29 mouse cellular contexts compared by ENCODE assay signal in genomic region chr2:28171962-28172361, GRCm38 (mm10).
"Had no signal": no experiment of that assay in that cellular context is flagged by ENCODE, and none has a peak within 500 bp of the region (broad histone marks: within the 10 kb centered on the region; RNA-seq: fewer than 3 reads in every experiment).

No protein-coding gene starts in this region.

- H3K4me3 ChIP-seq: left cerebral cortex, adult 2 months; limb, embryonic 10.5 days; limb, embryonic 12.5 days; limb, embryonic 13.5 days; limb, embryonic 15.5 days; liver, embryonic 12.5 days; liver, embryonic 13.5 days; liver, embryonic 15.5 days; lung, embryonic 15.5 days; megakaryocyte, embryonic 14.5 days; midbrain, embryonic 12.5 days; midbrain, embryonic 13.5 days; midbrain, embryonic 15.5 days had no signal

- H3K4me1 ChIP-seq: limb, embryonic 10.5 days; limb, embryonic 12.5 days; limb, embryonic 13.5 days; limb, embryonic 15.5 days; liver, embryonic 12.5 days; liver, embryonic 13.5 days; liver, embryonic 15.5 days; midbrain, embryonic 12.5 days had no signal

- H3K9me3 ChIP-seq: limb, embryonic 10.5 days; limb, embryonic 12.5 days; limb, embryonic 15.5 days; liver, embryonic 12.5 days; liver, embryonic 13.5 days; liver, embryonic 15.5 days; lung, embryonic 15.5 days; midbrain, embryonic 12.5 days; midbrain, embryonic 13.5 days; midbrain, embryonic 15.5 days had no signal

- H3K36me3 ChIP-seq: limb, embryonic 10.5 days; limb, embryonic 12.5 days; limb, embryonic 13.5 days; limb, embryonic 15.5 days; liver, embryonic 12.5 days; liver, embryonic 13.5 days; liver, embryonic 15.5 days; lung, embryonic 15.5 days; midbrain, embryonic 12.5 days; midbrain, embryonic 13.5 days; midbrain, embryonic 15.5 days had no signal

- H3K27ac ChIP-seq: left cerebral cortex, adult 2 months; limb, embryonic 10.5 days; limb, embryonic 12.5 days; limb, embryonic 13.5 days; limb, embryonic 15.5 days; liver, embryonic 12.5 days; liver, embryonic 13.5 days; liver, embryonic 14.5 days; liver, embryonic 15.5 days; lung, embryonic 15.5 days; macrophage; midbrain, embryonic 12.5 days; midbrain, embryonic 13.5 days; midbrain, embryonic 15.5 days had no signal

- H3K27me3 ChIP-seq: limb, embryonic 13.5 days; limb, embryonic 15.5 days; lung, embryonic 15.5 days; midbrain, embryonic 12.5 days; midbrain, embryonic 13.5 days; midbrain, embryonic 15.5 days had no signal

- H3K9ac ChIP-seq: limb, embryonic 12.5 days; limb, embryonic 13.5 days; limb, embryonic 15.5 days; liver, embryonic 12.5 days; liver, embryonic 13.5 days; liver, embryonic 14.5 days; liver, embryonic 15.5 days; liver, postnatal 0 days; lung, embryonic 14.5 days; lung, embryonic 15.5 days; midbrain, embryonic 12.5 days; midbrain, embryonic 13.5 days; midbrain, embryonic 15.5 days had no signal

- ATAC-seq: liver, embryonic 12.5 days; liver, postnatal 0 days; lung, postnatal 0 days; midbrain, embryonic 13.5 days; midbrain, embryonic 15.5 days; midbrain, embryonic 16.5 days had no signal

- H3K4me2 ChIP-seq: limb, embryonic 12.5 days; limb, embryonic 13.5 days; limb, embryonic 15.5 days; liver, embryonic 11.5 days; liver, embryonic 12.5 days; liver, embryonic 13.5 days; liver, embryonic 15.5 days; lung, embryonic 14.5 days; lung, embryonic 15.5 days; midbrain, embryonic 12.5 days; midbrain, embryonic 13.5 days; midbrain, embryonic 15.5 days had no signal

- DNase-seq: left cerebral cortex, postnatal 4 days; liver; liver, embryonic 13.5 days; liver, postnatal 0 days; lung, adult 18-20 months; lung, adult 2 months; lung, embryonic 14.5 days; lung, postnatal 10 days; lung, postnatal 14 days; lung, postnatal 36 days; lung, postnatal 4 days; midbrain, embryonic 14.5 days had no signal
